Mouse (Mus musculus) C2C12 (cell line): Measurements from ENCODE around the gene Zfp334. TPM values are rescaled to one million over a fixed set of nuclear protein-coding genes. Genes with fewer than 3 reads are reported as not detected.
A peak's percentile ranks its signal among the peaks of the same experiment; 100 is the strongest.

Experiments
- H3K27me3 ChIP-seq: one replicate; pipeline ENCODE4 v1.6.1; 2011; ENCODE audit not compliant: control insufficient read depth, insufficient read depth, insufficient read length
- H3K36me3 ChIP-seq: one replicate; pipeline ENCODE4 v1.6.1; 2011; ENCODE audit not compliant: control insufficient read depth, insufficient read depth
- H3K4me3 ChIP-seq: one replicate; pipeline ENCODE4 v1.5.1; 2011; ENCODE audit warnings: mild to moderate bottlenecking, control low read depth; ENCODE audit not compliant: poor library complexity, insufficient read depth, severe bottlenecking
- H3K79me2 ChIP-seq: one replicate; pipeline ENCODE4 v1.6.1; 2011; ENCODE audit not compliant: control insufficient read depth, insufficient read depth
- H3K79me3 ChIP-seq: one replicate; pipeline ENCODE4 v1.6.1; 2011; ENCODE audit warnings: low read depth, control low read depth
- H3ac ChIP-seq: one replicate; pipeline ENCODE3; 2011; ENCODE audit warnings: low read depth; ENCODE audit not compliant: control insufficient read depth, insufficient read length
- CEBPB ChIP-seq: IDR thresholded peaks from one replicate; pipeline ENCODE4 v1.6.1; 2011; ENCODE audit warnings: low read depth, mild to moderate bottlenecking, control low read depth, moderate library complexity
- CTCF ChIP-seq: IDR thresholded peaks from one replicate; pipeline ENCODE4 v1.5.1; 2011; ENCODE audit not compliant: control insufficient read depth, insufficient read depth, insufficient read length
- FOSL1 ChIP-seq: IDR thresholded peaks from one replicate; pipeline ENCODE4 v1.8.0; 2011; ENCODE audit warnings: mild to moderate bottlenecking, low read length; ENCODE audit not compliant: poor library complexity, insufficient read depth, severe bottlenecking
- MAX ChIP-seq: IDR thresholded peaks from one replicate; pipeline ENCODE4 v1.6.1; 2011; ENCODE audit warnings: mild to moderate bottlenecking, control low read depth
- MYOD1 ChIP-seq: IDR thresholded peaks from one replicate; pipeline ENCODE4 v1.6.1; 2011; ENCODE audit warnings: low read depth; ENCODE audit not compliant: control insufficient read depth, insufficient read length
- MYOG ChIP-seq: IDR thresholded peaks from one replicate; pipeline ENCODE4 v1.6.1; 2011; ENCODE audit not compliant: control insufficient read depth, insufficient read length; ENCODE audit errors: extremely low read depth
- USF1 ChIP-seq: IDR thresholded peaks from one replicate; pipeline ENCODE4 v1.6.1; 2011; ENCODE audit warnings: low read depth, mild to moderate bottlenecking, control low read depth, moderate library complexity
- polyA plus RNA-seq: library from polyadenylated mRNA; unstranded; fragments of >200 nt; fragmentation: generic; extraction: Trizol; gene quantifications from one replicate; pipeline ENCODE4 v1.2.1, GENCODE M21; 2012; ENCODE audit warnings: missing spikeins

The Zfp334 gene
- polyA plus RNA-seq, 1 experiment: 2.5 TPM

- no peak overlapping the region for H3K4me3 ChIP-seq
- TF ChIP-seq CTCF: peak; percentile 79
- TF ChIP-seq MYOG: no peak
- TF ChIP-seq MYOD1: no peak
- H3K79me2 ChIP-seq: no peaks in the 10 kb centered on the region
- no peaks in the 10 kb centered on the region for H3K36me3 ChIP-seq
- H3K27me3 ChIP-seq: peaks cover 33% of the 10 kb centered on the region
- no peak overlapping the region for H3ac ChIP-seq
- H3K79me3 ChIP-seq: no peaks in the 10 kb centered on the region
Observed at GRCm38 (mm10) chr2:165360861-165361260, 27.2 kb downstream of the Zfp334 start.

- Histone ChIP-seq H3ac (no peak overlapping the region), H3K4me3 (no peak overlapping the region), H3K79me3 (no peaks in the 10 kb centered on the region), H3K36me3 (no peaks in the 10 kb centered on the region), H3K79me2 (no peaks in the 10 kb centered on the region), H3K27me3 (peaks cover 20% of the 10 kb centered on the region)
- TF ChIP-seq MYOD1 (no peak), CEBPB (no peak), CTCF (no peak), MYOG (no peak), MAX (no peak), FOSL1 (no peak)
Observed at GRCm38 (mm10) chr2:165351828-165352513, 36.1 kb downstream of the Zfp334 start.

- Histone ChIP-seq H3K79me2 (no peaks in the 10 kb centered on the region), H3K79me3 (no peaks in the 10 kb centered on the region), H3K27me3 (peaks cover 16% of the 10 kb centered on the region), H3K4me3 (no peak overlapping the region), H3ac (no peak overlapping the region), H3K36me3 (no peaks in the 10 kb centered on the region)
- TF ChIP-seq USF1 (no peak), CEBPB (no peak), MAX (no peak), FOSL1 (no peak), MYOD1 (no peak), MYOG (no peak), CTCF (no peak)
Observed at GRCm38 (mm10) chr2:165349466-165349865, 38.6 kb downstream of the Zfp334 start.

DNA sequence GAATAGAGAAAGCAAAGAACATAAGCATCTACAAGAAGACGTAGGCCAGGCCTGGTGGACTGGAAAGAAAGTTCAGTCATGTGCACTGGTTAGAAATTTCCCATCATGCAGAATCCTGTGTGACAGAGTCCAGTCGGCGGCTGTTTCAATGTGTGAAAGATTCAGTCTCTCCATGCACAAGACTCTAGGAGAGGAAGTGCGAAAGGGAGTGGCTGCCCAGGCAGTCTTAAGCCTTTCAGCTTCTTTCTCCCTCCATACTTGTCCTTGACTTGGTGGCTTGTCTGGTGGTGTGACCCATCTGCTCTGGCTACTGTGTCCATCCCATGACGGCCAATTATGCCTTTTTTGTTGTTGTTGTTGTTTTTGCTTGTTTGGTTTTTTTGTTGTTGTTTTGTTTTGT is 41.9 kb downstream of the Zfp334 start:
- Histone ChIP-seq H3K27me3 (peaks cover 27% of the 10 kb centered on the region), H3ac (no peak overlapping the region), H3K36me3 (no peaks in the 10 kb centered on the region), H3K79me3 (no peaks in the 10 kb centered on the region), H3K4me3 (no peak overlapping the region), H3K79me2 (no peaks in the 10 kb centered on the region)
- no peak for TF ChIP-seq MYOD1
- no peak for TF ChIP-seq MAX
- TF ChIP-seq CEBPB: no peak
- TF ChIP-seq MYOG: no peak
- TF ChIP-seq FOSL1: no peak
- no peak for TF ChIP-seq USF1
- TF ChIP-seq CTCF: no peak

- H3ac ChIP-seq: no peak overlapping the region
- no peaks in the 10 kb centered on the region for H3K36me3 ChIP-seq
- TF ChIP-seq CTCF: peak; percentile 31
- TF ChIP-seq MYOD1: no peak
- peaks cover 26% of the 10 kb centered on the region for H3K27me3 ChIP-seq
- H3K4me3 ChIP-seq: no peak overlapping the region
- H3K79me2 ChIP-seq: no peaks in the 10 kb centered on the region
- H3K79me3 ChIP-seq: no peaks in the 10 kb centered on the region
Observed at GRCm38 (mm10) chr2:165337191-165337590, 50.9 kb downstream of the Zfp334 start.

DNA sequence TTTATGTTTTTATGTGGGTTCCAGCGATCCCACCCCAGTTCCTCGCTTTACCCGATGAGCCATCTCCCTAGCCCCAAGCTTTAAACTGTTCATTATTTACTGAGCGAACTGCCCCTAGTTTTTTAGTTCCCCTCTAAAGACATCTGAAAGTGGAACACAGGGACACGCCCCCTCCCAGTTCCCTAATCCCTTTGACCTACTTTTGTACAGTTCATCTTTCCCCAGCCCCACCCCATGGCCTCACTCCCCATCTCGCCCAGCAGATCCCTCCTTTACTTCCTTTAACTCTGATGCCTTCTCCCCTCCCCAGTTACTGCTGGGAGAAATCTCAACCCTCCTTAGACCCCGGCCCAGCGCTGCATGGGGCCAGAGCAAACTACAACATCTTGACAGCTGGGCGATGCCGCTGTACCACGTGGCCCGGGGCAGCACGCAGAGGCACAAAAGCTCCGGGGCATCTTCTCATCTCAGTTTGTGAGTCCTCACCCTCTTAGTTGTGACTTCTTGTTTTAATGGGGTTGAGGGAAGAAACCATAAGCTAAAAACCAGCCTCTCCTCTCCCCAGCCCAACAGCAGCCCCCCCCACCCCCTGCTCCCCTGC is 55.3 kb downstream of the Zfp334 start:
- no peaks in the 10 kb centered on the region for H3K36me3 ChIP-seq
- no peak overlapping the region for H3K4me3 ChIP-seq
- H3K79me3 ChIP-seq: no peaks in the 10 kb centered on the region
- H3K79me2 ChIP-seq: no peaks in the 10 kb centered on the region
- peaks cover 20% of the 10 kb centered on the region for H3K27me3 ChIP-seq
- TF ChIP-seq USF1 (no peak), MYOG (no peak), MAX (no peak), FOSL1 (no peak), CTCF (no peak), MYOD1 (no peak), CEBPB (no peak)
- no peak overlapping the region for H3ac ChIP-seq
